Mouse (Mus musculus): Measurements from ENCODE around the gene Nos2.

- TF ChIP-seq CTCF (IDR thresholded peaks at IDR 0.05; ENCODE audit: low read depth, low read length) (peak; percentile 83), POLR2A (IDR thresholded peaks at IDR 0.05; ENCODE audit: extremely low read depth, insufficient read depth, low read length) (no peak)
These were observed 35.7 kb downstream of the Nos2 start for GRCm38 (mm10) chr11:78956260-78956659.

All from liver, adult 2 months (tissue).